Mouse (Mus musculus) intestine, embryonic 14.5 days (tissue): ENCODE measurements around the gene Fbrs. TPM values are rescaled to one million over a fixed set of nuclear protein-coding genes. Genes with fewer than 3 reads are reported as not detected.

Experiments used
- ATAC-seq: fragments of 200-750 bp; cut with Nextera tagmentation; replicated peaks from 2 replicates; pipeline ENCODE4 v1.8.0; 2017; ENCODE audit warnings: low read depth, moderate number of reproducible peaks, moderate TSS enrichment, moderate library complexity; ENCODE audit not compliant: low FRiP score, low TSS enrichment
- DNase-seq: peaks from one replicate; pipeline ENCODE4 v3.0.0-alpha.2; 2018; ENCODE audit warnings: low spot score
- H3K27ac ChIP-seq: fragments of 300-500 bp; sonication (generic); 2 replicates; pipeline ENCODE4 v1.5.1; 2014; ENCODE audit warnings: low read depth, mild to moderate bottlenecking, control low read depth
- H3K27me3 ChIP-seq: fragments of 300-500 bp; sonication (generic); replicated peaks from 2 replicates; pipeline ENCODE4 v1.6.1; 2014; ENCODE audit warnings: low read length, control low read depth; ENCODE audit not compliant: control insufficient read depth, insufficient read depth
- H3K36me3 ChIP-seq: fragments of 300-500 bp; sonication (generic); 2 replicates; pipeline ENCODE4 v1.6.1; 2014; ENCODE audit warnings: low read length, control low read depth; ENCODE audit not compliant: control insufficient read depth, insufficient read depth
- H3K4me1 ChIP-seq: fragments of 300-500 bp; sonication (generic); replicated peaks from 2 replicates; pipeline ENCODE4 v1.6.1; 2014; ENCODE audit warnings: low read length, control low read depth, mixed read lengths; ENCODE audit not compliant: control insufficient read depth, insufficient read depth
- H3K4me2 ChIP-seq: fragments of 300-500 bp; sonication (generic); 2 replicates; pipeline ENCODE4 v1.6.1; 2014; ENCODE audit warnings: low read length
- H3K4me3 ChIP-seq: fragments of 300-500 bp; sonication (generic); 2 replicates; pipeline ENCODE4 v1.5.1; 2014; ENCODE audit warnings: low read depth, low read length, control low read depth, mixed read lengths
- H3K9ac ChIP-seq: fragments of 300-500 bp; sonication (generic); 2 replicates; pipeline ENCODE4 v1.6.1; 2014; ENCODE audit warnings: mild to moderate bottlenecking, low read length
- H3K9me3 ChIP-seq: fragments of 300-500 bp; sonication (generic); 2 replicates; pipeline ENCODE4 v1.6.1; 2016; ENCODE audit warnings: low read length, control low read depth; ENCODE audit not compliant: control insufficient read depth
- WGBS: fragments of 180-500 bp; shearing (Covaris S2); extraction: QIAGEN DNeasy Blood & Tissue Kit; methylation state at CpG from one replicate; pipeline ENCODE4 v1.1.7; 2014; 5-methylcytosine and 5-hydroxymethylcytosine counted together
- microRNA-seq: library from miRNA; unstranded; fragments of <30 nt; microRNA quantifications from one replicate; pipeline ENCODE4, GENCODE M21; 2016
- polyA plus RNA-seq: library from polyadenylated mRNA; unstranded; fragments of >200 nt; fragmentation: Nextera tagmentation; extraction: Ambion mirVana; gene quantifications from 2 replicates; pipeline ENCODE4 v1.2.1, GENCODE M21; 2014

Fbrs gene
- polyA plus RNA-seq, 1 experiment from 2014 or later: 11.4 TPM

DNA sequence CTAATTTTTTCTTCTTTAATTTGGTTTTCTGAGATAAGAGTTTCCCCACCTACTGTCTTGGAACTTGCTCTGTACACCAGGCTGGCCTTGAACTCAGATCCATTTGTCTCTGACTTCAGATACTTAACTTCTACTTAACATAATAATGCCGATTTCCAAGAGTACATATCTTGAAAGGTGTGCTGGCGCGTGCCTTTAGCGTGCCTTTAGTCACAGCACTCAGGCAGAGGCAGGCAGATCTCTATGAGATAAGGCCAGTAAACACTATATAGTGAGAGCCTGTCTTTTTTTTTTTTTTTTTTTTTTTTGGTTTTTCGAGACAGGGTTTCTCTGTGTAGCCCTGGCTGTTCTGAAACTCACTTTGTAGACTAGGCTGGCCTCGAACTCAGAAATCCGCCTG is 37.3 kb downstream of the Fbrs start:
- Histone ChIP-seq H3K9me3 (no peaks in the 10 kb centered on the region), H3K4me3 (no peak overlapping the region), H3K4me1 (peaks cover 6% of the 10 kb centered on the region; the same call in 1 of the 2 replicates), H3K4me2 (no peak overlapping the region), H3K9ac (no peak overlapping the region), H3K27ac (no peak overlapping the region), H3K36me3 (peaks cover 64% of the 10 kb centered on the region), H3K27me3 (no peaks in the 10 kb centered on the region)
- DNase-seq (no peak), ATAC-seq (no peak)
- 97% methylated on average over 6 of the region's 7 CpGs for WGBS

DNA sequence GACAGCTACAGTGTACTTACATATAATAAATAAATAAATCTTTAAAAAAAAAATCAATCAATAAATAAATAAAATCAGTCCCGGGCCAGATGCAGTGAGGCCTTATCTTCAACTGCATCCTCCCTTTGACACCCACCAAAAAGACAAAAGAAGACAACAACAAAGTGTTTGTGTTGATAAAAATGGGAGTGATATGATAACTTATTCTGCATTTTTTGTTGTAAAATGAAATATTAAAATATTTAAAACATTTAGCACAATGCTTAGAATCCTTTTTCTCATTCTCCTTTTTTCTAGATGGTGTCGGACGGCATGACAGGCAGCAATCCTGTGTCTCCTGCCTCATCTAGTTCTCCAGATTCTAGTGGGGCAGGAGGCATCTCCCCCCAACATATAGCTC is 40.3 kb downstream of the Fbrs start, which contains the start of gene Gm42715:
TSS of gene Gm42715 (plus strand) at position 301 of the 400 bp plus-strand sequence.
- H3K4me2 ChIP-seq: no peak within 1 kb of the TSS
- no peak within 1 kb of the TSS for H3K4me3 ChIP-seq
- no peaks in the 10 kb centered on the region for H3K9me3 ChIP-seq
- no peak for ATAC-seq
- H3K27ac ChIP-seq: no peak within 1 kb of the TSS
- H3K27me3 ChIP-seq: no peaks in the 10 kb centered on the region
- H3K4me1 ChIP-seq: no peaks in the 10 kb centered on the region
- 88% methylated on average over 3 of the region's 3 CpGs for WGBS
- peaks cover 93% of the 10 kb centered on the region for H3K36me3 ChIP-seq
- no peak within 1 kb of the TSS for H3K9ac ChIP-seq
- no peak for DNase-seq

Small RNA genes within 50 kb of the gene (microRNA-seq; reads per million reads assigned to microRNA genes)
- gene Gm47278: not detected
- not detected for gene Mir7060

Other genes with a start within 250 kb of the Fbrs start
- 16.8 and 18.5 TPM in 2 replicates for gene Zfp553, start 246.1 kb upstream of the Fbrs start, polyA plus RNA-seq
- gene Sept1, start 246.1 kb upstream of the Fbrs start, polyA plus RNA-seq: 12.9 and 14.4 TPM in 2 replicates
- 47.6 and 52.2 TPM in 2 replicates for gene Zfp771, start 234.9 kb upstream of the Fbrs start, polyA plus RNA-seq
- 280 and 305 TPM in 2 replicates for gene Dctpp1, start 218.5 kb upstream of the Fbrs start, polyA plus RNA-seq
- gene Sephs2, start 205.1 kb upstream of the Fbrs start, polyA plus RNA-seq: 153 and 183 TPM in 2 replicates
- gene Itgal, start 182.9 kb upstream of the Fbrs start, polyA plus RNA-seq: 1.6 and 2.1 TPM in 2 replicates
- gene Zfp768, start 133.6 kb upstream of the Fbrs start, polyA plus RNA-seq: 4.2 and 4.5 TPM in 2 replicates
- gene Zfp747, start 103.1 kb upstream of the Fbrs start, polyA plus RNA-seq: 9.8 and 11.3 TPM in 2 replicates
- gene 9130019O22Rik, start 92.0 kb upstream of the Fbrs start, polyA plus RNA-seq: 6.2 and 7.4 TPM in 2 replicates
- gene E430018J23Rik, start 85.6 kb upstream of the Fbrs start, polyA plus RNA-seq: 9.2 and 9.7 TPM in 2 replicates
- gene Zfp764, start 72.4 kb upstream of the Fbrs start, polyA plus RNA-seq: 9.6 and 10.6 TPM in 2 replicates
- 24.1 and 25.2 TPM in 2 replicates for gene Zfp688, start 57.1 kb upstream of the Fbrs start, polyA plus RNA-seq
- gene Zfp689, start 30.0 kb upstream of the Fbrs start, polyA plus RNA-seq: 6.7 and 7.6 TPM in 2 replicates
- 43.4 and 45.6 TPM in 2 replicates for gene Prr14, start 19.6 kb upstream of the Fbrs start, polyA plus RNA-seq
- 49.4 and 51.8 TPM in 2 replicates for gene Srcap, start 32.8 kb downstream of the Fbrs start, polyA plus RNA-seq
- 18.8 and 19.8 TPM in 2 replicates for gene Gm42715, start 40.4 kb downstream of the Fbrs start, polyA plus RNA-seq
- 7.5 and 8.1 TPM in 2 replicates for gene Tmem265, start 82.2 kb downstream of the Fbrs start, polyA plus RNA-seq
- gene Phkg2, start 94.1 kb downstream of the Fbrs start, polyA plus RNA-seq: 42.0 and 49.4 TPM in 2 replicates
- gene Ccdc189, start 109.4 kb downstream of the Fbrs start, polyA plus RNA-seq: 6.9 and 7.7 TPM in 2 replicates
- 36.3 and 38.8 TPM in 2 replicates for gene Rnf40, start 109.6 kb downstream of the Fbrs start, polyA plus RNA-seq
- 12.9 and 16.7 TPM in 2 replicates for gene Zfp629, start 136.6 kb downstream of the Fbrs start, polyA plus RNA-seq
- 50.3 and 56.4 TPM in 2 replicates for gene Bcl7c, start 229.7 kb downstream of the Fbrs start, polyA plus RNA-seq
- 13.6 and 14.0 TPM in 2 replicates for gene Ctf1, start 233.5 kb downstream of the Fbrs start, polyA plus RNA-seq